31 mouse cellular contexts compared by ENCODE assay signal in the genomic region with DNA sequence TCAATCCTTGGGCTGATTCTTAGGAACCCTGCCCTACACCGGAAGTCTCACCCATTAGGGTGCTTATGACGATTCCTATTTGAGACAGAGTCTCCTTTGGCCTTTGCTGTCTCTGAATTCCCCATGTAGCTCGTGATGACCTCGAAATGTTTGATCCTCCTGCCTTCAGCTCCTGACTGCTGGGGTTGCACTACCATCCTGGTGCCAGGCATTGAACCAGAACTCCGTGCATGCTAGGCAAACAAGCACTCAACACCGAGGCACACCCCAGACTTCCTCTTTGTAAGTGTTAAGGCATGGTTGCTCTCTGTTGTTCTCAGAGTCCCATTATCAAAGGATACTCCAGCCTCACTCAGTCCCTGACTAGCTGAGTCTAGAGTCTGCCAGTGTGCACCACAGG. TPM values are rescaled to one million over a fixed set of nuclear protein-coding genes. Genes with fewer than 3 reads are reported as not detected.
DNase-seq lines count a peak whose midpoint lies in the region; ATAC-seq and TF ChIP-seq lines count a peak whose summit lies in the region.
"Had no signal": no experiment of that assay in that cellular context is flagged by ENCODE, and none has a peak within 500 bp of the region (broad histone marks: within the 10 kb centered on the region; RNA-seq: fewer than 3 reads in every experiment).

No protein-coding gene starts in this region.

- no peak overlapping the region for H3K4me3 ChIP-seq in hindbrain, embryonic 10.5 days
- no peak overlapping the region for H3K4me3 ChIP-seq in hindbrain, postnatal 0 days (ENCODE audit: low read length)
- no peak overlapping the region for H3K4me3 ChIP-seq in midbrain, embryonic 13.5 days (replicated peaks)
- H3K4me3 ChIP-seq in midbrain, embryonic 14.5 days (replicated peaks; ENCODE audit: low read depth, low read length) = no peak overlapping the region
- H3K4me3 ChIP-seq: embryonic facial prominence, embryonic 10.5 days; forebrain, embryonic 10.5 days; heart, adult 2 months; hindbrain, embryonic 15.5 days; limb, embryonic 15.5 days; neural tube, embryonic 12.5 days; stomach, embryonic 15.5 days had no signal

- 0 out of 2 replicates have a peak, but pooled peaks cover 3% of the 10 kb centered on the region for H3K27me3 ChIP-seq in hindbrain, embryonic 10.5 days (ENCODE audit: insufficient read depth, poor library complexity, severe bottlenecking)
- H3K27me3 ChIP-seq in hindbrain, postnatal 0 days (ENCODE audit: insufficient read depth, low read length) = no peaks in the 10 kb centered on the region
- H3K27me3 ChIP-seq in midbrain, embryonic 13.5 days = no peaks in the 10 kb centered on the region
- H3K27me3 ChIP-seq in midbrain, embryonic 14.5 days (ENCODE audit: control insufficient read depth, insufficient read depth, low read length) = no peaks in the 10 kb centered on the region
- no peaks in the 10 kb centered on the region for H3K27me3 ChIP-seq in splenic B cell, adult 2 months (ENCODE audit: control insufficient read depth, insufficient read depth, low read length, poor library complexity, severe bottlenecking)
- H3K27me3 ChIP-seq: hindbrain, embryonic 15.5 days; limb, embryonic 15.5 days; neural tube, embryonic 12.5 days; Patski; stomach, embryonic 15.5 days had no signal

- peak overlapping the region; percentile 80 for H3K27ac ChIP-seq in hindbrain, embryonic 10.5 days
- no peak overlapping the region for H3K27ac ChIP-seq in hindbrain, postnatal 0 days
- peak overlapping the region; percentile 56; the same call in 1 of the 2 replicates for H3K27ac ChIP-seq in midbrain, embryonic 13.5 days
- no peak overlapping the region for H3K27ac ChIP-seq in midbrain, embryonic 14.5 days (replicated peaks; ENCODE audit: low read depth, low read length)
- H3K27ac ChIP-seq: embryonic facial prominence, embryonic 10.5 days; forebrain, embryonic 10.5 days; hindbrain, embryonic 15.5 days; limb, embryonic 15.5 days; liver, embryonic 14.5 days; neural tube, embryonic 12.5 days; stomach, embryonic 15.5 days had no signal

- no peak overlapping the region for H3K9ac ChIP-seq in hindbrain, postnatal 0 days (replicated peaks; ENCODE audit: low read length)
- peak overlapping the region; percentile 29; the same call in 1 of the 2 replicates for H3K9ac ChIP-seq in midbrain, embryonic 13.5 days (replicated peaks)
- H3K9ac ChIP-seq in midbrain, embryonic 14.5 days (replicated peaks; ENCODE audit: low read length) = no peak overlapping the region
- H3K9ac ChIP-seq: hindbrain, embryonic 15.5 days; limb, embryonic 15.5 days; liver, embryonic 14.5 days; lung, embryonic 14.5 days; neural tube, embryonic 12.5 days; stomach, embryonic 15.5 days had no signal

- TF ChIP-seq CTCF in hindbrain, postnatal 0 days (IDR thresholded peaks at IDR 0.05; ENCODE audit: low read depth) = no peak

- 79% methylated on average over 6 of the region's 6 CpGs for WGBS in hindbrain, embryonic 10.5 days
- WGBS in hindbrain, postnatal 0 days = 66% methylated on average over 6 of the region's 6 CpGs
- 70% methylated on average over 6 of the region's 6 CpGs for WGBS in midbrain, embryonic 13.5 days
- 74% methylated on average over 6 of the region's 6 CpGs for WGBS in midbrain, embryonic 14.5 days

- DNase-seq in hindbrain, embryonic 10.5 days (ENCODE audit: low spot score) = no peak
- no peak for DNase-seq in hindbrain, postnatal 0 days (ENCODE audit: low spot score)
- no peak for DNase-seq in midbrain, embryonic 14.5 days
- DNase-seq in MEL-GATA-1-ER (ENCODE audit: extremely low read depth, low read depth) = peak; percentile 26
- peak; percentile 34 for DNase-seq in splenic B cell, adult 2 months (ENCODE audit: low read depth, low spot score)
- DNase-seq in layer of hippocampus, adult 9-11 months = no peak
- DNase-seq: gastrocnemius, postnatal 25 days; right cerebral cortex, postnatal 25 days had no signal

- H3K9me3 ChIP-seq in hindbrain, embryonic 10.5 days = no peaks in the 10 kb centered on the region
- H3K9me3 ChIP-seq in hindbrain, postnatal 0 days (ENCODE audit: low read length) = no peaks in the 10 kb centered on the region
- H3K9me3 ChIP-seq in midbrain, embryonic 13.5 days = no peaks in the 10 kb centered on the region
- H3K9me3 ChIP-seq in midbrain, embryonic 14.5 days (ENCODE audit: control insufficient read depth, low read length) = no peaks in the 10 kb centered on the region
- H3K9me3 ChIP-seq: embryonic facial prominence, embryonic 10.5 days; forebrain, embryonic 10.5 days; hindbrain, embryonic 15.5 days; limb, embryonic 15.5 days; neural tube, embryonic 12.5 days; stomach, embryonic 15.5 days had no signal

- no peak overlapping the region for H3K4me2 ChIP-seq in hindbrain, postnatal 0 days (ENCODE audit: low read depth, low read length)
- H3K4me2 ChIP-seq in midbrain, embryonic 13.5 days (replicated peaks) = no peak overlapping the region
- H3K4me2 ChIP-seq in midbrain, embryonic 14.5 days (ENCODE audit: low read length) = no peak overlapping the region
- H3K4me2 ChIP-seq: limb, embryonic 15.5 days; lung, embryonic 14.5 days; stomach, embryonic 15.5 days had no signal

- H3K4me1 ChIP-seq in hindbrain, embryonic 10.5 days (replicated peaks) = peaks cover 35% of the 10 kb centered on the region
- H3K4me1 ChIP-seq in hindbrain, postnatal 0 days (ENCODE audit: insufficient read depth, low read length) = peaks cover 13% of the 10 kb centered on the region; the same call in 1 of the 2 replicates
- H3K4me1 ChIP-seq in midbrain, embryonic 13.5 days (replicated peaks) = peaks cover 19% of the 10 kb centered on the region
- 0 out of 2 replicates have a peak, but pooled peaks cover 6% of the 10 kb centered on the region for H3K4me1 ChIP-seq in midbrain, embryonic 14.5 days (ENCODE audit: control insufficient read depth, insufficient read depth, low read length)
- H3K4me1 ChIP-seq: limb, embryonic 15.5 days had no signal

- H3K36me3 ChIP-seq in hindbrain, embryonic 10.5 days = no peaks in the 10 kb centered on the region
- H3K36me3 ChIP-seq in hindbrain, postnatal 0 days (ENCODE audit: insufficient read depth, low read length) = no peaks in the 10 kb centered on the region
- no peaks in the 10 kb centered on the region for H3K36me3 ChIP-seq in midbrain, embryonic 13.5 days
- no peaks in the 10 kb centered on the region for H3K36me3 ChIP-seq in midbrain, embryonic 14.5 days (ENCODE audit: control insufficient read depth, insufficient read depth, low read length)
- H3K36me3 ChIP-seq in splenic B cell, adult 2 months (ENCODE audit: control insufficient read depth, insufficient read depth, low read length, poor library complexity, severe bottlenecking) = no peaks in the 10 kb centered on the region
- H3K36me3 ChIP-seq: embryonic facial prominence, embryonic 10.5 days; forebrain, embryonic 10.5 days; hindbrain, embryonic 15.5 days; limb, embryonic 15.5 days; neural tube, embryonic 12.5 days; stomach, embryonic 15.5 days had no signal

- no peak for ATAC-seq in hindbrain, postnatal 0 days
- ATAC-seq in midbrain, embryonic 13.5 days = no peak
- no peak for ATAC-seq in midbrain, embryonic 14.5 days (ENCODE audit: low FRiP score, low TSS enrichment)
- no peak for ATAC-seq in erythroid progenitor cell, adult 5-6 weeks (replicated peaks; ENCODE audit: low FRiP score, poor library complexity, severe bottlenecking)
- ATAC-seq: Patski had no signal

RNA-seq across cellular contexts. Expression of gene Cdsn, which starts 7.9 kb away (rescaled TPM):
- 0.10 TPM in 1 of 2 replicates, not detected in the other for polyA plus RNA-seq in hindbrain, embryonic 10.5 days (2016; fragmentation: Nextera tagmentation; extraction: Ambion mirVana)
- total RNA-seq in hindbrain, postnatal 0 days (2014; rRNA removed) = 0.36 TPM in 1 of 2 replicates, not detected in the other
- polyA plus RNA-seq in hindbrain, postnatal 0 days (2015; fragmentation: Nextera tagmentation; extraction: Ambion mirVana) = 0.25 and 0.29 TPM in 2 replicates
- 0.06 and 0.11 TPM in 2 replicates for polyA plus RNA-seq in midbrain, embryonic 13.5 days (2015; fragmentation: Nextera tagmentation; extraction: Ambion mirVana)
- 0.11 TPM in 1 of 2 replicates, not detected in the other for polyA plus RNA-seq in midbrain, embryonic 14.5 days (2014; fragmentation: Nextera tagmentation; extraction: Ambion mirVana)
- not detected in 2 replicates for total RNA-seq in erythroid progenitor cell, adult 5-6 weeks (2015; ENCODE audit: low replicate concordance)
- total RNA-seq in erythroid progenitor cell, adult 5-6 weeks (2017; ENCODE audit: low replicate concordance) = not detected in 2 replicates
- total RNA-seq: monocyte, adult 5-6 weeks had no signal
- polyA plus RNA-seq: embryonic facial prominence, embryonic 10.5 days; forebrain, embryonic 10.5 days; forebrain, embryonic 16.5 days; liver, embryonic 14.5 days; neural tube, embryonic 12.5 days had no signal

RNA-seq across cellular contexts. Expression of gene Psors1c2, which starts 11.0 kb away (rescaled TPM):
- 1.7 and 2.5 TPM in 2 replicates for polyA plus RNA-seq in hindbrain, embryonic 10.5 days (2016; fragmentation: Nextera tagmentation; extraction: Ambion mirVana)
- total RNA-seq in hindbrain, postnatal 0 days (2014; rRNA removed) = 0.58 TPM in 1 of 2 replicates, not detected in the other
- 0.50 and 0.59 TPM in 2 replicates for polyA plus RNA-seq in hindbrain, postnatal 0 days (2015; fragmentation: Nextera tagmentation; extraction: Ambion mirVana)
- polyA plus RNA-seq in midbrain, embryonic 13.5 days (2015; fragmentation: Nextera tagmentation; extraction: Ambion mirVana) = 0.73 and 1.1 TPM in 2 replicates
- polyA plus RNA-seq in midbrain, embryonic 14.5 days (2014; fragmentation: Nextera tagmentation; extraction: Ambion mirVana) = 0.54 and 0.61 TPM in 2 replicates
- total RNA-seq in erythroid progenitor cell, adult 5-6 weeks (2015; ENCODE audit: low replicate concordance) = not detected in 2 replicates
- not detected in 2 replicates for total RNA-seq in erythroid progenitor cell, adult 5-6 weeks (2017; ENCODE audit: low replicate concordance)
- total RNA-seq: adrenal gland, adult 2 months; CH12.LX; gastrocnemius, postnatal 25 days; heart, adult 2 months; monocyte, adult 5-6 weeks had no signal
- polyA plus RNA-seq: adrenal gland, adult 2 months; heart, adult 2 months had no signal

RNA-seq across cellular contexts. Expression of gene 2300002M23Rik, which starts 23.2 kb away (rescaled TPM):
- not detected in 2 replicates for polyA plus RNA-seq in hindbrain, embryonic 10.5 days (2016; fragmentation: Nextera tagmentation; extraction: Ambion mirVana)
- total RNA-seq in hindbrain, postnatal 0 days (2014; rRNA removed) = not detected in 2 replicates
- 0.11 and 0.28 TPM in 2 replicates for polyA plus RNA-seq in hindbrain, postnatal 0 days (2015; fragmentation: Nextera tagmentation; extraction: Ambion mirVana)
- not detected in 2 replicates for polyA plus RNA-seq in midbrain, embryonic 13.5 days (2015; fragmentation: Nextera tagmentation; extraction: Ambion mirVana)
- not detected in 2 replicates for polyA plus RNA-seq in midbrain, embryonic 14.5 days (2014; fragmentation: Nextera tagmentation; extraction: Ambion mirVana)
- total RNA-seq in erythroid progenitor cell, adult 5-6 weeks (2015; ENCODE audit: low replicate concordance) = not detected in 2 replicates
- total RNA-seq in erythroid progenitor cell, adult 5-6 weeks (2017; ENCODE audit: low replicate concordance) = not detected in 2 replicates
- total RNA-seq: adrenal gland, adult 2 months; adrenal gland, postnatal 4 days; CH12.LX; gastrocnemius, postnatal 25 days; heart, adult 2 months; layer of hippocampus, adult 8-10 months; left cerebral cortex, adult 18-20 months; left cerebral cortex, postnatal 4 days; monocyte, adult 5-6 weeks had no signal
- polyA plus RNA-seq: adrenal gland, adult 2 months; cortical plate, adult 2 months; embryonic facial prominence, embryonic 10.5 days; forebrain, embryonic 10.5 days; forebrain, embryonic 16.5 days; heart, adult 2 months; hindbrain, embryonic 15.5 days; intestine, embryonic 16.5 days; liver, embryonic 14.5 days; lung, embryonic 14.5 days; neural tube, embryonic 12.5 days; Patski; spleen, adult 2 months had no signal

RNA-seq across cellular contexts. Expression of gene Cchcr1, which starts 27.1 kb away (rescaled TPM):
- polyA plus RNA-seq in hindbrain, embryonic 10.5 days (2016; fragmentation: Nextera tagmentation; extraction: Ambion mirVana) = 19.6 and 25.4 TPM in 2 replicates
- 4.9 and 5.5 TPM in 2 replicates for total RNA-seq in hindbrain, postnatal 0 days (2014; rRNA removed)
- polyA plus RNA-seq in hindbrain, postnatal 0 days (2015; fragmentation: Nextera tagmentation; extraction: Ambion mirVana) = 4.5 and 4.8 TPM in 2 replicates
- polyA plus RNA-seq in midbrain, embryonic 13.5 days (2015; fragmentation: Nextera tagmentation; extraction: Ambion mirVana) = 6.5 and 8.4 TPM in 2 replicates
- 1.6 and 3.4 TPM in 2 replicates for polyA plus RNA-seq in midbrain, embryonic 14.5 days (2014; fragmentation: Nextera tagmentation; extraction: Ambion mirVana)
- total RNA-seq in erythroid progenitor cell, adult 5-6 weeks (2015; ENCODE audit: low replicate concordance) = 32.7 and 49.4 TPM in 2 replicates
- total RNA-seq in erythroid progenitor cell, adult 5-6 weeks (2017; ENCODE audit: low replicate concordance) = 48.4 and 83.3 TPM in 2 replicates

RNA-seq across cellular contexts. Expression of gene Tcf19, which starts 27.4 kb away (rescaled TPM):
- polyA plus RNA-seq in hindbrain, embryonic 10.5 days (2016; fragmentation: Nextera tagmentation; extraction: Ambion mirVana) = 54.5 and 57.0 TPM in 2 replicates
- 23.2 and 30.9 TPM in 2 replicates for total RNA-seq in hindbrain, postnatal 0 days (2014; rRNA removed)
- polyA plus RNA-seq in hindbrain, postnatal 0 days (2015; fragmentation: Nextera tagmentation; extraction: Ambion mirVana) = 16.6 and 18.2 TPM in 2 replicates
- 23.1 and 23.2 TPM in 2 replicates for polyA plus RNA-seq in midbrain, embryonic 13.5 days (2015; fragmentation: Nextera tagmentation; extraction: Ambion mirVana)
- 8.9 and 15.5 TPM in 2 replicates for polyA plus RNA-seq in midbrain, embryonic 14.5 days (2014; fragmentation: Nextera tagmentation; extraction: Ambion mirVana)
- 103 and 129 TPM in 2 replicates for total RNA-seq in erythroid progenitor cell, adult 5-6 weeks (2015; ENCODE audit: low replicate concordance)
- total RNA-seq in erythroid progenitor cell, adult 5-6 weeks (2017; ENCODE audit: low replicate concordance) = 49.4 and 49.9 TPM in 2 replicates

Comparison
In these comparisons a context has a peak if more than half of its experiments do, and no peak if none do; other contexts are left out.
1. H3K27ac ChIP-seq: peak in hindbrain, embryonic 10.5 days (single experiment) and midbrain, embryonic 13.5 days (single experiment); none in hindbrain, postnatal 0 days (single experiment) and midbrain, embryonic 14.5 days (single experiment).
2. DNase-seq: peak in MEL-GATA-1-ER (single experiment) and splenic B cell, adult 2 months (single experiment); none in hindbrain, embryonic 10.5 days (single experiment), hindbrain, postnatal 0 days (single experiment), midbrain, embryonic 14.5 days (single experiment) and layer of hippocampus, adult 9-11 months (single experiment).